Mouse (Mus musculus): ENCODE measurements around the gene Pitx3.
A peak's percentile ranks its signal among the peaks of the same experiment; 100 is the strongest.
"Not testable (repeated sequence)": the region's sequence is repeated elsewhere in the genome, so short reads cannot be mapped to it uniquely, and the experiment has no call there.

Pitx3 gene

GRCm38 (mm10) chr19:46147511-46148371, at the start of gene Pitx3:
Pitx3 (minus strand) TSS chr19:46148326.
- no peak for DNase-seq (ENCODE audit: low read depth)

GRCm38 (mm10) chr19:46187203-46187602, 39.1 kb upstream of the Pitx3 start:
- no peak for DNase-seq (ENCODE audit: low read depth)

GRCm38 (mm10) chr19:46186611-46187010, 38.5 kb upstream of the Pitx3 start:
- DNase-seq (ENCODE audit: low read depth) = no peak

- DNase-seq (ENCODE audit: low read depth) = no peak
These were observed 34.1 kb upstream of the Pitx3 start for GRCm38 (mm10) chr19:46182241-46182640.

GRCm38 (mm10) chr19:46180274-46180673, 32.1 kb upstream of the Pitx3 start:
- no peak for DNase-seq (ENCODE audit: low read depth)

GRCm38 (mm10) chr19:46177046-46177445, 28.9 kb upstream of the Pitx3 start:
- no peak for DNase-seq (ENCODE audit: low read depth)

GRCm38 (mm10) chr19:46175173-46175572, 27.0 kb upstream of the Pitx3 start:
- DNase-seq (ENCODE audit: low read depth) = no peak

- DNase-seq (ENCODE audit: low read depth) = no peak
These were observed 24.4 kb upstream of the Pitx3 start for GRCm38 (mm10) chr19:46172541-46172940.

- DNase-seq (ENCODE audit: low read depth) = no peak
These were observed 21.8 kb upstream of the Pitx3 start for GRCm38 (mm10) chr19:46169913-46170312.

GRCm38 (mm10) chr19:46169396-46169795, 21.3 kb upstream of the Pitx3 start:
- DNase-seq (ENCODE audit: low read depth) = no peak

GRCm38 (mm10) chr19:46167169-46167568, 19.0 kb upstream of the Pitx3 start:
- not testable (repeated sequence) for DNase-seq (ENCODE audit: low read depth)

GRCm38 (mm10) chr19:46165950-46166349, 17.8 kb upstream of the Pitx3 start:
- no peak for DNase-seq (ENCODE audit: low read depth)

- DNase-seq (ENCODE audit: low read depth) = peak; percentile 98
These were observed 4.1 kb upstream of the Pitx3 start, which contains the start of gene Gbf1 for GRCm38 (mm10) chr19:46152127-46152803. Gbf1 (plus strand) TSS chr19:46152509.

GRCm38 (mm10) chr19:46149091-46149490, 965 bp upstream of the Pitx3 start:
- DNase-seq (ENCODE audit: low read depth) = no peak

GRCm38 (mm10) chr19:46148372-46148760, 240 bp upstream of the Pitx3 start:
- peak; percentile 91 for DNase-seq (ENCODE audit: low read depth)

- no peak for DNase-seq (ENCODE audit: low read depth)
These were observed 7.0 kb downstream of the Pitx3 start for GRCm38 (mm10) chr19:46141091-46141490.

GRCm38 (mm10) chr19:46140324-46140723, 7.8 kb downstream of the Pitx3 start:
- DNase-seq (ENCODE audit: low read depth) = no peak

GRCm38 (mm10) chr19:46136639-46137580, 11.2 kb downstream of the Pitx3 start:
- DNase-seq (ENCODE audit: low read depth) = peak; percentile 88

- DNase-seq (ENCODE audit: low read depth) = no peak
These were observed 12.1 kb downstream of the Pitx3 start for GRCm38 (mm10) chr19:46135789-46136638.

GRCm38 (mm10) chr19:46135297-46135696, 12.8 kb downstream of the Pitx3 start:
- DNase-seq (ENCODE audit: low read depth) = peak; percentile 78

GRCm38 (mm10) chr19:46132577-46132976, 15.5 kb downstream of the Pitx3 start:
- no peak for DNase-seq (ENCODE audit: low read depth)
